Mouse (Mus musculus) embryonic facial prominence, embryonic 10.5 days (tissue): ENCODE measurements around the gene Babam2. TPM values are rescaled to one million over a fixed set of nuclear protein-coding genes. Genes with fewer than 3 reads are reported as not detected.
"Not testable (repeated sequence)": the region's sequence is repeated elsewhere in the genome, so short reads cannot be mapped to it uniquely, and the experiment has no call there.

ENCODE experiments used
- DNase-seq: peaks from one replicate; pipeline ENCODE4 v3.0.0-alpha.2; 2017; ENCODE audit warnings: low spot score
- H3K27ac ChIP-seq: fragments of 300-500 bp; sonication (generic); replicated peaks from 2 replicates; pipeline ENCODE4 v1.5.1; 2016; ENCODE audit warnings: mild to moderate bottlenecking
- H3K27me3 ChIP-seq: fragments of 300-500 bp; sonication (generic); replicated peaks from 2 replicates; pipeline ENCODE4 v1.6.1; 2016; ENCODE audit warnings: low read depth, mild to moderate bottlenecking; ENCODE audit not compliant: poor library complexity, severe bottlenecking
- H3K36me3 ChIP-seq: fragments of 300-500 bp; sonication (generic); replicated peaks from 2 replicates; pipeline ENCODE4 v1.6.1; 2016; ENCODE audit warnings: mild to moderate bottlenecking, moderate library complexity
- H3K4me1 ChIP-seq: fragments of 300-500 bp; sonication (generic); 2 replicates; pipeline ENCODE4 v1.6.1; 2016
- H3K4me3 ChIP-seq: fragments of 300-500 bp; sonication (generic); 2 replicates; pipeline ENCODE4 v1.5.1; 2016; ENCODE audit warnings: mild to moderate bottlenecking, moderate library complexity
- H3K9me3 ChIP-seq: fragments of 300-500 bp; sonication (generic); 2 replicates; pipeline ENCODE4 v1.6.1; 2016; ENCODE audit warnings: mild to moderate bottlenecking
- WGBS: fragments of 180-500 bp; shearing (Covaris S2); methylation state at CpG from one replicate; pipeline ENCODE4 v1.1.7; 2016; 5-methylcytosine and 5-hydroxymethylcytosine counted together
- polyA plus RNA-seq: library from polyadenylated mRNA; unstranded; fragments of >200 nt; fragmentation: Nextera tagmentation; extraction: Ambion mirVana; gene quantifications from 2 replicates; pipeline ENCODE4 v1.2.1, GENCODE M21; 2016

The Babam2 gene
- polyA plus RNA-seq, 1 experiment from 2014 or later, result 47.0 TPM

- DNase-seq, H3K4me1 ChIP-seq, H3K36me3 ChIP-seq, H3K4me3 ChIP-seq, H3K27ac ChIP-seq, H3K27me3 ChIP-seq, H3K9me3 ChIP-seq: not testable (repeated sequence)
- 89% methylated on average over 8 of the region's 8 CpGs for WGBS
Measured at GRCm38 (mm10) chr5:31804211-31804610, 106.7 kb downstream of the Babam2 start.

- DNase-seq, result no peak
- Histone ChIP-seq H3K36me3 (no peaks in the 10 kb centered on the region), H3K9me3 (no peaks in the 10 kb centered on the region), H3K4me1 (peaks cover 5% of the 10 kb centered on the region), H3K27me3 (no peaks in the 10 kb centered on the region), H3K27ac (no peak overlapping the region), H3K4me3 (no peak overlapping the region)
- WGBS, result 55% methylated on average over 8 of the region's 8 CpGs
Measured at GRCm38 (mm10) chr5:31804751-31805150, 107.3 kb downstream of the Babam2 start.

- WGBS, result 96% methylated on average over 6 of the region's 6 CpGs
- Histone ChIP-seq H3K27me3 (no peaks in the 10 kb centered on the region), H3K9me3 (no peaks in the 10 kb centered on the region), H3K4me1 (peaks cover 5% of the 10 kb centered on the region), H3K27ac (no peak overlapping the region), H3K4me3 (no peak overlapping the region), H3K36me3 (no peaks in the 10 kb centered on the region)
- no peak for DNase-seq
Measured at GRCm38 (mm10) chr5:31807312-31807711, 109.8 kb downstream of the Babam2 start.

- 79% methylated on average over 2 of the region's 2 CpGs for WGBS
- Histone ChIP-seq H3K4me3 (no peak overlapping the region), H3K36me3 (no peaks in the 10 kb centered on the region), H3K27ac (no peak overlapping the region), H3K9me3 (no peaks in the 10 kb centered on the region), H3K4me1 (peaks cover 5% of the 10 kb centered on the region), H3K27me3 (no peaks in the 10 kb centered on the region)
- DNase-seq, result no peak
Measured at GRCm38 (mm10) chr5:31808271-31808670, 110.8 kb downstream of the Babam2 start.

GRCm38 (mm10) chr5:31810796-31811662 is 113.5 kb downstream of the Babam2 start:
- Histone ChIP-seq H3K36me3 (no peaks in the 10 kb centered on the region), H3K9me3 (no peaks in the 10 kb centered on the region), H3K4me1 (no peaks in the 10 kb centered on the region; the same call in 1 of the 2 replicates), H3K27ac (no peak overlapping the region), H3K4me3 (no peak overlapping the region), H3K27me3 (no peaks in the 10 kb centered on the region)
- WGBS, result 76% methylated on average over 12 of the region's 12 CpGs
- no peak for DNase-seq

- WGBS, result 91% methylated on average over 1 of the region's 1 CpGs
- no peak for DNase-seq
- H3K27me3 ChIP-seq, result no peaks in the 10 kb centered on the region
- H3K4me3 ChIP-seq, result no peak overlapping the region
- no peaks in the 10 kb centered on the region for H3K9me3 ChIP-seq
- no peaks in the 10 kb centered on the region for H3K36me3 ChIP-seq
- H3K4me1 ChIP-seq, result no peaks in the 10 kb centered on the region; the same call in 1 of the 2 replicates
- no peak overlapping the region for H3K27ac ChIP-seq
Measured at GRCm38 (mm10) chr5:31811663-31812001, 114.1 kb downstream of the Babam2 start.

- Histone ChIP-seq H3K4me1 (no peaks in the 10 kb centered on the region; the same call in 1 of the 2 replicates), H3K4me3 (no peak overlapping the region), H3K27ac (no peak overlapping the region), H3K36me3 (no peaks in the 10 kb centered on the region), H3K27me3 (no peaks in the 10 kb centered on the region), H3K9me3 (no peaks in the 10 kb centered on the region)
- 85% methylated on average over 6 of the region's 6 CpGs for WGBS
- DNase-seq, result no peak
Measured at GRCm38 (mm10) chr5:31813156-31813675, 115.7 kb downstream of the Babam2 start.

GRCm38 (mm10) chr5:31814068-31814467 is 116.6 kb downstream of the Babam2 start:
- Histone ChIP-seq H3K4me1 (no peaks in the 10 kb centered on the region; the same call in 1 of the 2 replicates), H3K36me3 (no peaks in the 10 kb centered on the region), H3K27me3 (no peaks in the 10 kb centered on the region), H3K27ac (no peak overlapping the region), H3K4me3 (no peak overlapping the region), H3K9me3 (no peaks in the 10 kb centered on the region)
- no peak for DNase-seq
- WGBS, result 91% methylated on average over 4 of the region's 4 CpGs

- 71% methylated on average over 7 of the region's 7 CpGs for WGBS
Measured at GRCm38 (mm10) chr5:31815129-31815528, 117.6 kb downstream of the Babam2 start.

GRCm38 (mm10) chr5:31816082-31816481 is 118.6 kb downstream of the Babam2 start:
- H3K9me3 ChIP-seq, result no peaks in the 10 kb centered on the region
- H3K27ac ChIP-seq, result no peak overlapping the region
- no peak for DNase-seq
- H3K4me3 ChIP-seq, result no peak overlapping the region
- H3K4me1 ChIP-seq, result no peaks in the 10 kb centered on the region
- no peaks in the 10 kb centered on the region for H3K27me3 ChIP-seq
- H3K36me3 ChIP-seq, result no peaks in the 10 kb centered on the region
- WGBS, result 92% methylated on average over 1 of the region's 1 CpGs

More at GRCm38 (mm10) chr5:31815129-31815528, 117.6 kb downstream of the Babam2 start:
- DNase-seq, result peak; percentile 55
- Histone ChIP-seq H3K27me3 (no peaks in the 10 kb centered on the region), H3K36me3 (no peaks in the 10 kb centered on the region), H3K27ac (no peak overlapping the region), H3K4me1 (no peaks in the 10 kb centered on the region; the same call in 1 of the 2 replicates), H3K9me3 (no peaks in the 10 kb centered on the region), H3K4me3 (no peak overlapping the region)

- Histone ChIP-seq H3K4me1 (no peaks in the 10 kb centered on the region), H3K9me3 (no peaks in the 10 kb centered on the region), H3K4me3 (no peak overlapping the region), H3K27me3 (no peaks in the 10 kb centered on the region), H3K27ac (no peak overlapping the region), H3K36me3 (no peaks in the 10 kb centered on the region)
- no peak for DNase-seq
- WGBS, result 84% methylated on average over 3 of the region's 3 CpGs
Measured at GRCm38 (mm10) chr5:31820801-31821200, 123.3 kb downstream of the Babam2 start.

GRCm38 (mm10) chr5:31821204-31821603 is 123.7 kb downstream of the Babam2 start:
- DNase-seq, result no peak
- 86% methylated on average over 1 of the region's 1 CpGs for WGBS
- Histone ChIP-seq H3K36me3 (no peaks in the 10 kb centered on the region), H3K9me3 (no peaks in the 10 kb centered on the region), H3K27me3 (no peaks in the 10 kb centered on the region), H3K4me3 (no peak overlapping the region), H3K4me1 (no peaks in the 10 kb centered on the region), H3K27ac (no peak overlapping the region)

- no peaks in the 10 kb centered on the region for H3K9me3 ChIP-seq
- H3K27me3 ChIP-seq, result no peaks in the 10 kb centered on the region
- H3K27ac ChIP-seq, result no peak overlapping the region
- H3K4me1 ChIP-seq, result no peaks in the 10 kb centered on the region
- no peak for DNase-seq
- 79% methylated on average over 3 of the region's 3 CpGs for WGBS
- H3K36me3 ChIP-seq, result no peaks in the 10 kb centered on the region
- H3K4me3 ChIP-seq, result no peak overlapping the region
Measured at GRCm38 (mm10) chr5:31823673-31824072, 126.2 kb downstream of the Babam2 start.
